ENCODE assay signal across 25 mouse cellular contexts in the genomic region with DNA sequence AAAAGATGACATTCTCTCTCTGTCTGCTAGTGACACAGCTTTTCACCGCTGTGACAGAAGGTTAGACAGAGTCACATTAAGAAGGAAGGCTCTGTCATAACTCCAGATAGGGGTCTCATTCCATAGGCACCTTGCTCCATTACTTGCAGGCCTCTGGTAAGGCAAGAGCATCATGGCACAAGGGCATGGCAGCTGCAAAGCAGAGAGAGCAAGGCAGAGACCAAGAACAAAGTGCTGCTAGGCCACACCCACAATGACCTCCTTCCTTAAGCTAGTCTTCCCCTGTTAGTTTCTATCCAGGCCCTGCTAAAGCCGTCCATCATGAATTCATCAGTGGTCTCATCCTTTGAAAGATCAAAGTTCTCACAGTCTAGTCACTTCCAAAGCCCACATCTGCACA.
DNase-seq lines count a peak whose midpoint lies in the region; ATAC-seq and TF ChIP-seq lines count a peak whose summit lies in the region.
"Had no signal": no experiment of that assay in that cellular context is flagged by ENCODE, and none has a peak within 500 bp of the region (broad histone marks: within the 10 kb centered on the region; RNA-seq: fewer than 3 reads in every experiment).

No protein-coding gene starts in this region.

- no peak for TF ChIP-seq EP300 in heart, postnatal 0 days (IDR thresholded peaks at IDR 0.05; ENCODE audit: low read depth)

- H3K27me3 ChIP-seq in heart, postnatal 0 days (ENCODE audit: control insufficient read depth, insufficient read depth, low read length), result no peaks in the 10 kb centered on the region
- no peaks in the 10 kb centered on the region for H3K27me3 ChIP-seq in thymus, adult 2 months (ENCODE audit: control insufficient read depth, insufficient read depth, low read length)
- no peaks in the 10 kb centered on the region for H3K27me3 ChIP-seq in forebrain, embryonic 16.5 days (replicated peaks; ENCODE audit: control insufficient read depth, insufficient read depth, low read length)
- no peaks in the 10 kb centered on the region for H3K27me3 ChIP-seq in hindbrain, embryonic 12.5 days
- H3K27me3 ChIP-seq: CH12.LX; embryonic facial prominence, embryonic 12.5 days; forebrain, embryonic 13.5 days; Patski had no signal

- H3K4me2 ChIP-seq in heart, postnatal 0 days (ENCODE audit: low read depth, low read length), result no peak overlapping the region
- H3K4me2 ChIP-seq in forebrain, embryonic 16.5 days (ENCODE audit: low read length), result no peak overlapping the region
- H3K4me2 ChIP-seq in hindbrain, embryonic 12.5 days (replicated peaks), result no peak overlapping the region
- H3K4me2 ChIP-seq: embryonic facial prominence, embryonic 12.5 days; forebrain, embryonic 13.5 days had no signal

- no peak for TF ChIP-seq CTCF in heart, postnatal 0 days (IDR thresholded peaks at IDR 0.05; ENCODE audit: low read depth)
- TF ChIP-seq CTCF in thymus, adult 2 months (IDR thresholded peaks at IDR 0.05; ENCODE audit: borderline replicate concordance, control insufficient read depth, extremely low read depth, insufficient read depth, low read length, poor library complexity), result no peak

- H3K4me3 ChIP-seq in heart, postnatal 0 days (ENCODE audit: low read depth, low read length), result no peak overlapping the region
- no peak overlapping the region for H3K4me3 ChIP-seq in thymus, adult 2 months (ENCODE audit: control insufficient read depth, insufficient read depth, low read length)
- H3K4me3 ChIP-seq in forebrain, embryonic 16.5 days (replicated peaks; ENCODE audit: low read length), result no peak overlapping the region
- H3K4me3 ChIP-seq in hindbrain, embryonic 12.5 days, result no peak overlapping the region
- H3K4me3 ChIP-seq: embryonic facial prominence, embryonic 10.5 days; embryonic facial prominence, embryonic 12.5 days; forebrain, embryonic 13.5 days had no signal

- H3K9ac ChIP-seq in heart, postnatal 0 days (replicated peaks; ENCODE audit: low read depth, low read length), result no peak overlapping the region
- H3K9ac ChIP-seq in forebrain, embryonic 16.5 days (replicated peaks; ENCODE audit: low read depth, low read length), result no peak overlapping the region
- no peak overlapping the region for H3K9ac ChIP-seq in hindbrain, embryonic 12.5 days
- H3K9ac ChIP-seq: embryonic facial prominence, embryonic 12.5 days; forebrain, embryonic 13.5 days had no signal

- H3K27ac ChIP-seq in heart, postnatal 0 days (ENCODE audit: low read depth), result peak overlapping the region; percentile 18; the same call in 1 of the 2 replicates
- peak overlapping the region; percentile 99 for H3K27ac ChIP-seq in thymus, adult 2 months (ENCODE audit: control insufficient read depth, insufficient read depth, low read length)
- H3K27ac ChIP-seq in forebrain, embryonic 16.5 days (ENCODE audit: low read length), result no peak overlapping the region
- H3K27ac ChIP-seq in hindbrain, embryonic 12.5 days, result no peak overlapping the region
- H3K27ac ChIP-seq: embryonic facial prominence, embryonic 10.5 days; embryonic facial prominence, embryonic 12.5 days; forebrain, embryonic 13.5 days had no signal

- no peak for TF ChIP-seq POLR2A in thymus, adult 2 months (IDR thresholded peaks at IDR 0.05; ENCODE audit: control insufficient read depth, extremely low read depth, insufficient read depth, low read length, poor library complexity)

- no peaks in the 10 kb centered on the region for H3K36me3 ChIP-seq in heart, postnatal 0 days (replicated peaks; ENCODE audit: control insufficient read depth, insufficient read depth, low read length)
- no peaks in the 10 kb centered on the region for H3K36me3 ChIP-seq in thymus, adult 2 months (ENCODE audit: control insufficient read depth, insufficient read depth, low read length)
- H3K36me3 ChIP-seq in forebrain, embryonic 16.5 days (ENCODE audit: control insufficient read depth, insufficient read depth), result no peaks in the 10 kb centered on the region
- no peaks in the 10 kb centered on the region for H3K36me3 ChIP-seq in hindbrain, embryonic 12.5 days
- H3K36me3 ChIP-seq: embryonic facial prominence, embryonic 10.5 days; embryonic facial prominence, embryonic 12.5 days had no signal

- DNase-seq in heart, postnatal 0 days (ENCODE audit: low spot score), result no peak
- DNase-seq in heart, adult 8-10 months (ENCODE audit: low spot score), result no peak
- peak; percentile 50 for DNase-seq in thymus, adult 2 months
- peak; percentile 66 for DNase-seq in thymus, postnatal 14 days
- DNase-seq in thymus, postnatal 36 days, result peak; percentile 48 to 68
- no peak for DNase-seq in frontal cortex, postnatal 10 days (ENCODE audit: low spot score in 2 of 2)
- DNase-seq: adrenal gland, adult 8-10 months; adrenal gland, postnatal 14 days; adrenal gland, postnatal 36 days; B cell, adult 2 months; cerebellum, adult 11-12 months; cerebellum, adult 2 months; cerebellum, adult 9-10 months; cerebellum, postnatal 10 days; cerebellum, postnatal 25 days had no signal

- 89% methylated on average over 2 of the region's 2 CpGs for WGBS in heart, postnatal 0 days
- WGBS in thymus, adult 2 months, result 74% methylated on average over 2 of the region's 2 CpGs
- WGBS in forebrain, embryonic 16.5 days, result 83% methylated on average over 2 of the region's 2 CpGs
- 79% methylated on average over 2 of the region's 2 CpGs for WGBS in hindbrain, embryonic 12.5 days

- no peak for ATAC-seq in heart, postnatal 0 days (ENCODE audit: insufficient read depth, low read depth)
- no peak for ATAC-seq in forebrain, embryonic 16.5 days
- no peak for ATAC-seq in hindbrain, embryonic 12.5 days (ENCODE audit: low FRiP score)
- ATAC-seq: activated CD4-positive, CD25-positive, alpha-beta regulatory T cell, adult 4 months; CD4-positive, CD25-positive, alpha-beta regulatory T cell, adult 4 months; forebrain, embryonic 13.5 days; Patski had no signal

- no peaks in the 10 kb centered on the region for H3K4me1 ChIP-seq in heart, postnatal 0 days (ENCODE audit: control insufficient read depth, insufficient read depth)
- peaks cover 62% of the 10 kb centered on the region for H3K4me1 ChIP-seq in thymus, adult 2 months (replicated peaks; ENCODE audit: control insufficient read depth, insufficient read depth, low read length)
- H3K4me1 ChIP-seq in forebrain, embryonic 16.5 days (replicated peaks; ENCODE audit: control insufficient read depth, insufficient read depth, low read length), result 0 out of 2 replicates have a peak, but pooled peaks cover 2% of the 10 kb centered on the region
- H3K4me1 ChIP-seq in hindbrain, embryonic 12.5 days, result peaks cover 10% of the 10 kb centered on the region

- H3K9me3 ChIP-seq in heart, postnatal 0 days (replicated peaks; ENCODE audit: control insufficient read depth, low read length), result no peaks in the 10 kb centered on the region
- H3K9me3 ChIP-seq in forebrain, embryonic 16.5 days (ENCODE audit: control insufficient read depth, low read length), result no peaks in the 10 kb centered on the region
- H3K9me3 ChIP-seq in hindbrain, embryonic 12.5 days (replicated peaks), result no peaks in the 10 kb centered on the region
- H3K9me3 ChIP-seq: embryonic facial prominence, embryonic 10.5 days; embryonic facial prominence, embryonic 12.5 days; forebrain, embryonic 13.5 days; G1E had no signal

Comparison
In these comparisons a context has a peak if more than half of its experiments do, and no peak if none do; other contexts are left out.
1. DNase-seq: peak in thymus, adult 2 months (single experiment), thymus, postnatal 14 days (single experiment) and thymus, postnatal 36 days (2 of 2); none in heart, postnatal 0 days (single experiment), heart, adult 8-10 months (single experiment) and frontal cortex, postnatal 10 days (0 of 2).
2. H3K27ac ChIP-seq: peak in heart, postnatal 0 days (single experiment) and thymus, adult 2 months (single experiment); none in forebrain, embryonic 16.5 days (single experiment) and hindbrain, embryonic 12.5 days (single experiment).